Mouse (Mus musculus): Measurements from ENCODE around the gene Zdhhc18. TPM values are rescaled to one million over a fixed set of nuclear protein-coding genes. Genes with fewer than 3 reads are reported as not detected.

The Zdhhc18 gene
- 100 to 1,000 TPM; 219 to 276 TPM for polyA plus RNA-seq (2017; shearing (Covaris generic))

DNA sequence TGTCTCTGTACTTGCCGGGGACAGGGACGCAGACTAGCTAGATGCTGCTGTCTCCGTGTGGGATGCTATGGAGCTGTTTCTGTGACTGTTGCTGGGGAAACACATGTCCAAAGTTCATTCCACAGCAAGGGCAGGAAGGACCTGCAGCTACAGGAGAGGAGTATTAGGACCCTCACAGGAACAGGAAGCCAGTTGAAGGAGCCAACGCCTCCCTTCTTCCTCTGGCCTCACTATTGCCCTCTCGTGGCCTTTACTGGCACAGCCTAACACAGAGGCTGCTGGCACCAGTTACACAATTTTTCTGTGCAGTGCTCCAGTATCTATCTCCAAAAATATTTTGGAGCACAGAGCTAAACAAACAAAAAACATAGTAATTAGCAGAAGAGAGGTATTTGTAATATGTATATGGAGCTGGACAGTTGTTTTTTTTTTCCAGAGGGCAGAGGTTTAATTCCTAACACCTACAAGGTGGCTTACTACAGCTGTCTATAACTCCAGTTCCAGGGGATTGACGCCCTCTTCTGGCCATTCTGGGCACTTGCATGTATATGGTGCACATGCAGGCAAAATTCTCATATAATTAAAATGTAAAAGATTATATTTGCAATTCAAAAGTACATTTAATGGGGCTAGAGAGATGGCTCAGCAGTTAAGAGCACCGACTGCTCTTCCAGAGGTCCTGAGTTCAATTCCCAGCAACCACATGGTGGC is at the start of gene Zdhhc18:
TSS of gene Zdhhc18 (minus strand) at position 166 of the 711 bp plus-strand sequence.

DNA sequence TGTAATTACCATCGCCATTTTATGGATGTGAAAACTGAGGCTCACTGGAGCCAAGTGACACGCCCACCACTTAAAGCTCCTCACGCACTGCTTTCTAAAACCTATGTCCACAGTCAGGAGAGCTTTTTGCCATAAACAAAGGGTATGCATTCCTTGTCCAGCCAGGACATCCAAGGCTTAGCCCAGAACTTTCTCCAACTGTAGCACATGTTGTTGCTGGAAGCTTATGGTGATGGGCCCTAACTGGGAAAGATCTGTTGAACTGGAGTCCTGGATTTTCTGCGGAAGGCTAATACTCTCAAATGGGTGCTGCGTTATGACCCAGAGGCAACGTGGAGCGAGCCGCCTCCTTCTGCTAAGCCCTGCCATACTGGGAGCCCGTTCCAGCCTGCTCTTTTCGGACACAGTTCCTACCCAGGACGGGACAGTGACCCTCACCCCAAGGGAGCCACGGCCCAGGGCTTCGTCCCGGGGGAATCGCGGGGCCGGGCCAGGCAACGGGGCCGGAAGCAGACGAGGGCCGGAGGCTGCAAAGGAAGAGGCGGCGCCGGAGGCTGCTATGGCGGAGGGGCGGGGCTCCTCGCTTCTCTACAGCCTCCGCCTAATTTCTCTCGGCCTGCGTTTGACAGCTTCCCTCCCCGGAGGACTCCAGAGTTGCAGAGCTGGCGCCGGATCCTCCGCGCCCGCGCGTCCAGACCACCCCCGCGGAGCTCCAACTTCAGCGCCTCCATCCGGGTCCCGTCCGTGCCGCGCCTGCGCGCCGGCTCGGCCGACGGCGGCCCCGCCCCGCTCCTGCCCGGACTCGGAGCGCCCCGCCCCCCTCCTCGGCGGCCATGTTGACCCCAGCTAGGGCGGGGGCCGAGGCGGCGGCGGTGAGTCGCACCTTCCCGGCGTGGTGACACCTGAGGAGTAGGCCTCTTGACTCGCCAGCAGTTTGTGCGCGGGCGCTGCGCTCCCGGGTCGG is 22.2 kb upstream of the Zdhhc18 start, which contains the start of gene Pigv:
TSS of gene Pigv (minus strand) at position 767 of the 964 bp plus-strand sequence.

DNA sequence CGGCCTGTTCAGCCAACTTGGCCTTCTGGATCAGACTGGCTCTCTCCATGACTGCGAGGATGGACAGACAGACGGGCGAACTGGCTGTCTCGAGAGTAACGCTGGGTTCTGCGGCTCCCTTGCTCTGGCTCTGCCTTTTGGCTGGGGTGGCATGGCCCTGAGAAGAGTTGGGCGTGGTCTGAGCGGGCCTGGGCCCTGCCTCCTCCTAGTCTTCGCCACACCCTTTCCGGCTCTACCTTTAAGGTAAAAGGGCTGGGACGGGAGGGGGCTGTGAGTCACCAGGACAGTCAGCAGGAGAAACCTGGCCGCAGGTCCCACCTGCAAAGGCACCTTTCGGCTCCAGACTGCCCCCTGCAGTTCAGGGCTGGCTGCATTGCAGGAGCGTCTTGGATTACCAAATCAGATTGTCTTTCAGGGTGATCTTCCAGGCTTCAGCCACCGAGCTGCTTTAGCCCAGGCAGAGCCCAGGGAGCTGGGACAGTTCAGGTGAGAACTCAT is 48.2 kb downstream of the Zdhhc18 start, which contains the start of gene Sfn:
TSS of gene Sfn (minus strand) at position 448 of the 498 bp plus-strand sequence.

DNA sequence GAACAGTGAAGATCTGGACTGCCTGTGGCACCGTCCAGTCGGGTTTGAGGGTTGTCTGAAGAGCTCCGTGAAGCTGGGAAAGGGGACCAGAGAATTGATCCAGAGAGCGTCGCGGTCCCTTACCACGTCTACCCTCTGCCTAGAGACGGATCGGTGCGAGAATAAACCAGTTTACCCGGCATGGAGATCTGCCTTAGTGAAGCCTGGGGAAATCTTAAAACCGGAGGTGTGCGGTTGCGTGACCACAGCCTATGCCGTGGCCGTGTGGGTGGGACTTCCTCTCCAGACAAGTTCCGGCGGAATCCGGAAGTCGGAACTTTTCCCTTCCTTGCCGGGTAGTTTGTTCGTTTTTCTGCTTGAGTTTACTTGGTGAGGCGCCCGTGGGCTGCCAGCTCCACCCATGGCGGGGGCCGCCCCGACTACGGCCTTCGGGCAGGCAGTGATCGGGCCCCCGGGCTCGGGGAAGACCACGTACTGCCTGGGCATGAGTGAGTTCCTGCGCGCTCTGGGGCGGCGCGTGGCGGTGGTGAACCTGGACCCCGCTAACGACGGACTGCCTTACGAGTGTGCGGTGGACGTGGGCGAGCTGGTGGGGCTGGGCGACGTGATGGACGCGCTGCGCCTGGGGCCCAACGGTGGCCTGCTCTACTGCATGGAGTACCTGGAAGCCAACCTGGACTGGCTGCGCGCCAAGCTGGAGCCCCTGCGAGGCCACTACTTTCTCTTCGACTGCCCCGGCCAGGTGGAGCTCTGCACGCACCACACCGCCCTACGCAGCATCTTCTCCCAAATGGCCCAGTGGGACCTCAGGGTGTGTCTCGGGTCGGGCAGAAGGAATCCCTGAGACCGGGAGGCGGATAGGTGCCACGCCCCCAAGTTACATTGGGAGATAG is 65.6 kb downstream of the Zdhhc18 start, which contains the start of gene Gpn2:
TSS of gene Gpn2 (plus strand) at position 304 of the 893 bp plus-strand sequence.

DNA sequence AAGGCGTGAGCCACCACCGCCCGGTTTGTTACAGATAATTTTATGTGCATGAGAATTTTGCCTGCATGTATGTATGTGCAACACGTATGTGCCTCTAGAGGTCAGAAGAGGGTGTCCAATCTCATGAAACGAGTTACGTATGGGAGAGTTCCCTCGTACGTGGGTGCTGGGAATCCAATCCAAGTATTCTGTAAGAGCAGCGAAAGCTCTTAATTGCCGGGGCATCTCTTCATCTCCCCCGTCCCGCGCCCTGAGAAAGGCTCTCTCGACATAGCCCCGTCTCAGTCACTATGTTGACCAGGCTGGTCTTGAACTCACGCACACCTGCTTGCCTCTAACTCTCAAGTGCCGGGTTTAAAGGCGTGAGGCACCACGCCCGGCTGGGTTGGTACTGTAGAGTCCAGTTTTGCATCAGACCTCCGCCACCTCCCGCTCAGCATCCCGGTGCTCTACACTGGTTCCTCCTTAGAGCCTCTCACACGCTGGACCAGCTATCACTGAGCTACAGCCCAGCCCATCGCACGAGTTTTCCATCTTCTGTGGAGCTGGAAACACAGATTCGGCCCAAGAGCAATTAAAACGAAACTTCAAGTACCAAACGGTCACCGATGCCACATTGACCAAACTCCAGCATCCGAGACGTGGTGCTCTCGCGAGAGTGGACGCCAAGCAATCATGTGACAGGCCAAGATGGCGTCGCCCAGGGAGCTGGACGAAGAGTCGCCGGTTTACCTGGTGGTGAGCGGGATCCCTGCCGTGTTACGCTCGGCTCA is 75.7 kb downstream of the Zdhhc18 start, which contains the start of gene Gpatch3:
TSS of gene Gpatch3 (plus strand) at position 676 of the 773 bp plus-strand sequence.

Other genes starting within 250 kb of the Zdhhc18 start
- not detected for gene Tent5b, start 170.0 kb downstream of the Zdhhc18 start, polyA plus RNA-seq (2017; shearing (Covaris generic))
- 10 to 100 TPM in 1 of 2 experiments, not detected in 1; 13.8 TPM for gene Trnp1, start 151.6 kb downstream of the Zdhhc18 start, polyA plus RNA-seq (2017; shearing (Covaris generic))
- gene Kdf1, start 131.2 kb downstream of the Zdhhc18 start, polyA plus RNA-seq (2017; shearing (Covaris generic)), result 1 to 10 TPM in 1 of 2 experiments, under 1 TPM in 1; 0.65 to 1.5 TPM
- 100 to 1,000 TPM; 134 to 152 TPM for gene Nudc, start 104.2 kb downstream of the Zdhhc18 start, polyA plus RNA-seq (2017; shearing (Covaris generic))
- not detected for gene Nr0b2, start 96.8 kb downstream of the Zdhhc18 start, polyA plus RNA-seq (2017; shearing (Covaris generic))
- gene Gpatch3, start 75.4 kb downstream of the Zdhhc18 start, polyA plus RNA-seq (2017; shearing (Covaris generic)), result 10 to 100 TPM; 13.4 to 13.7 TPM
- 10 to 100 TPM; 24.1 to 26.2 TPM for gene Gpn2, start 65.8 kb downstream of the Zdhhc18 start, polyA plus RNA-seq (2017; shearing (Covaris generic))
- gene Sfn, start 48.0 kb downstream of the Zdhhc18 start, polyA plus RNA-seq (2017; shearing (Covaris generic)), result 10 to 100 TPM; 19.5 to 20.1 TPM
- 10 to 100 TPM; 20.2 to 25.7 TPM for gene Pigv, start 22.5 kb upstream of the Zdhhc18 start, polyA plus RNA-seq (2017; shearing (Covaris generic))
- 10 to 100 TPM; 32.1 to 44.6 TPM for gene Arid1a, start 106.6 kb upstream of the Zdhhc18 start, polyA plus RNA-seq (2017; shearing (Covaris generic))
- 100 to 1,000 TPM; 146 to 395 TPM for gene Rps6ka1, start 237.6 kb upstream of the Zdhhc18 start, polyA plus RNA-seq (2017; shearing (Covaris generic))